Mouse (Mus musculus): ENCODE data around the gene Zkscan8. TPM values are rescaled to one million over a fixed set of nuclear protein-coding genes. Genes with fewer than 3 reads are reported as not detected.
"Not testable (repeated sequence)": the region's sequence is repeated elsewhere in the genome, so short reads cannot be mapped to it uniquely, and the experiment has no call there.

Gene Zkscan8
- 7.0 and 9.1 TPM in 2 replicates for polyA plus RNA-seq (2016; fragmentation: Nextera tagmentation; extraction: Ambion mirVana)

DNA sequence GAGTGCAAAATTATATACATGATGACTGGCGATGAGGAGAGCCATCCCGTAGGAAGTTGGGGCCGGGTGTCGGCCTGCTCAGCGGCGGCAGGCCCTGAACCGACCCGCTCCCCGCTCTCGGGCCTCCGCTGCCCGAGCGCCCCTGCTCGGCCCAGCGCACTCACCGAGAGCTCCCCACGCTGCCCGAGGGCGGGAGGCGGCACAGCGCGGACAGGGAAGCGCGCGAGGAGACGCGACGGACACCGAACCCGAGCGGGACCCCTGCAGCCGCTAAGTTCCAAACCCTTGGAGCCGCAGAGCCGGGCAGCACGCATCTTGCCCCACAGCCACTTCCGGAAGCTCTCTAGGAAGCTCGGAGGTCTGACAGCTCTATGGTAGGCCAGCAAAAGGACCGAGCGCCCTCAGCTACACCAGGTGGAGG, at the start of gene Zkscan8:
Zkscan8 (minus strand) TSS at position 340 of the 421 bp plus-strand sequence.
- Histone ChIP-seq H3K4me3 (peak within 1 kb of the TSS; percentile 92), H3K9me3 (no peaks in the 10 kb centered on the region), H3K27me3 (ENCODE audit: poor library complexity, severe bottlenecking) (no peaks in the 10 kb centered on the region), H3K4me1 (peaks cover 13% of the 10 kb centered on the region), H3K36me3 (replicated peaks) (peaks cover 13% of the 10 kb centered on the region), H3K27ac (peak within 1 kb of the TSS; percentile 99)
- peak; percentile 91 for DNase-seq (ENCODE audit: extremely low spot score, low spot score)
- WGBS: under 1% methylated on average over 39 of the region's 39 CpGs

- no peak for DNase-seq (ENCODE audit: extremely low spot score, low spot score)
- Histone ChIP-seq H3K9me3 (no peaks in the 10 kb centered on the region), H3K27ac (no peak within 1 kb of the TSS), H3K27me3 (ENCODE audit: poor library complexity, severe bottlenecking) (no peaks in the 10 kb centered on the region), H3K4me3 (no peak within 1 kb of the TSS), H3K4me1 (no peaks in the 10 kb centered on the region), H3K36me3 (replicated peaks) (no peaks in the 10 kb centered on the region)
- WGBS: 70% methylated on average over 1 of the region's 1 CpGs
These were observed 28.9 kb upstream of the Zkscan8 start, which contains the start of gene Olfr1535 for GRCm38 (mm10) chr13:21559793-21560192. Gene Olfr1535, minus strand, starts transcription at chr13:21559893.

GRCm38 (mm10) chr13:21550416-21551110, 19.6 kb upstream of the Zkscan8 start:
- 71% methylated on average over 3 of the region's 3 CpGs for WGBS
- Histone ChIP-seq H3K9me3 (no peaks in the 10 kb centered on the region), H3K36me3 (replicated peaks) (no peaks in the 10 kb centered on the region)

GRCm38 (mm10) chr13:21549487-21549886, 18.6 kb upstream of the Zkscan8 start:
- DNase-seq (ENCODE audit: extremely low spot score, low spot score): no peak
- H3K27me3 ChIP-seq (ENCODE audit: poor library complexity, severe bottlenecking): no peaks in the 10 kb centered on the region
- H3K4me1 ChIP-seq: no peaks in the 10 kb centered on the region
- H3K36me3 ChIP-seq (replicated peaks): no peaks in the 10 kb centered on the region
- no peak overlapping the region for H3K27ac ChIP-seq
- 88% methylated on average over 3 of the region's 3 CpGs for WGBS
- no peak overlapping the region for H3K4me3 ChIP-seq
- H3K9me3 ChIP-seq: no peaks in the 10 kb centered on the region

More at GRCm38 (mm10) chr13:21550416-21551110, 19.6 kb upstream of the Zkscan8 start:
- DNase-seq (ENCODE audit: extremely low spot score, low spot score): no peak
- H3K4me1 ChIP-seq: no peaks in the 10 kb centered on the region
- H3K27me3 ChIP-seq (ENCODE audit: poor library complexity, severe bottlenecking): no peaks in the 10 kb centered on the region
- H3K27ac ChIP-seq: no peak overlapping the region
- H3K4me3 ChIP-seq: no peak overlapping the region

DNA sequence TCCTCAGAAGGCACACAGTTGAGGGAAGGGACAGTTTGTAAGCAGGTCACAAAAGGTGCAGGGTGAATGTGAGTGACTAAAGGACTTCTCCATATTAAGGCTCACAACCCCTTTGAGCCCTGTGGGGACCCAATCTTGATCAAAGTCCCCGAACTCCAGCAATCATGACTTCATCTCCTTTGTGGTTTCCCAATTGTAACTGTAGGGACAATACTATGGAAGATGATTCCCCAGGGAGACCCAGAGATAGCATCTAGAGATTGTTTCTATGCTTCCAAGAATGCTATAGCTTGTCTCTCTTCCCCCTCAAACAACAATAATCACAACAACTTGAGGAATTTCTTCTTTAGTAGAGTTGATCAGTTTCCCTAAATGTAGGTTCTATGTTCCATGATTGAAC, 11.8 kb upstream of the Zkscan8 start, which contains the start of gene Olfr1366:
Olfr1366 (minus strand) TSS at position 101 of the 400 bp plus-strand sequence.
- H3K27me3 ChIP-seq (ENCODE audit: poor library complexity, severe bottlenecking): no peaks in the 10 kb centered on the region
- 67% methylated on average over 1 of the region's 1 CpGs for WGBS
- H3K9me3 ChIP-seq: no peaks in the 10 kb centered on the region
- H3K4me3 ChIP-seq: no peak within 1 kb of the TSS
- H3K36me3 ChIP-seq (replicated peaks): no peaks in the 10 kb centered on the region
- H3K4me1 ChIP-seq: no peaks in the 10 kb centered on the region
- DNase-seq (ENCODE audit: extremely low spot score, low spot score): no peak
- H3K27ac ChIP-seq: no peak within 1 kb of the TSS

DNA sequence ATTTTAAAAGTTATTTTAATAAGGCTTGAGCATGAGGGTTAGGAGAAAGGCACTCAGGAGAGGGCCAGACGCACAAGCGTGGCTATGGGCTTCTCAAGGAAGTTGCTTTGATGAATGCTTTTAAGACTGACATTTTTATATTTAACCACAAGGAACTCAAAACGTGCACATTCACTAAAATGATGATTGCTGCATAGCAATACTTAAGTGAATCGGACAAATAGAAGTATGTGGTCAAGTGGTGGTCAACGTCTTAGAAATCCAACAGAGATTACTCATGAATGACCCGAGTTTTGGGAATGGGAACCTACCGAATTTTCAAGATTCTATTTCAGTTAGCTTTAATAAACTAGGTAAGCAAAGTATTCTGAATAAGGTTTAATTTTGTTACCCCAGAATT, 784 bp downstream of the Zkscan8 start:
- 57% methylated on average over 7 of the region's 7 CpGs for WGBS
- Histone ChIP-seq H3K9me3 (no peaks in the 10 kb centered on the region), H3K27me3 (ENCODE audit: poor library complexity, severe bottlenecking) (no peaks in the 10 kb centered on the region), H3K4me1 (peaks cover 13% of the 10 kb centered on the region), H3K36me3 (replicated peaks) (peaks cover 19% of the 10 kb centered on the region), H3K27ac (peak overlapping the region; percentile 99), H3K4me3 (peak overlapping the region; percentile 92)
- no peak for DNase-seq (ENCODE audit: extremely low spot score, low spot score)

GRCm38 (mm10) chr13:21506221-21506649, 24.7 kb downstream of the Zkscan8 start:
- H3K9me3 ChIP-seq: no peaks in the 10 kb centered on the region
- WGBS: under 1% methylated on average over 21 of the region's 21 CpGs

DNA sequence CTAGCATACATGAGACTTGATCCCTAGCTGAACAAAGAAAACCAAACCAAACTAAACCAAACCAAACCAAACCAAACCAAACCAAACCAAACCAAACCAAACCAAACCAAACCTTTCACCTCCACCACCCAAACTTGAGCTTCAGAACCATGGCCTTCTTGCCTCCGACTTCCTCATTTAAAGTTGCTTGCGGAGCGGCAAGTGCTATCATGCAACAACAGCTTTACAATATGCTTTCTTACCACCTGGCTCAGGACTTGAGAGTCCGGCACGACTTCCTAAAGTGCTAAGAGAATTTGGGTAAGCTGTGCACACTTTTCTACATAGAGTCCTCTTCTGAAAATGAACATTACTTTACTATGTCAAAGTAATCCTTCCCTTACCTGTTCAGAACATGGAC, 28.6 kb downstream of the Zkscan8 start:
- peaks cover 9% of the 10 kb centered on the region for H3K4me1 ChIP-seq
- no peaks in the 10 kb centered on the region for H3K9me3 ChIP-seq
- no peak overlapping the region for H3K4me3 ChIP-seq
- H3K27ac ChIP-seq: no peak overlapping the region
- WGBS: 94% methylated on average over 5 of the region's 5 CpGs
- no peak for DNase-seq (ENCODE audit: extremely low spot score, low spot score)
- H3K27me3 ChIP-seq (ENCODE audit: poor library complexity, severe bottlenecking): no peaks in the 10 kb centered on the region
- no peaks in the 10 kb centered on the region for H3K36me3 ChIP-seq (replicated peaks)

More at GRCm38 (mm10) chr13:21506221-21506649, 24.7 kb downstream of the Zkscan8 start:
- Histone ChIP-seq H3K4me3 (peak overlapping the region; percentile 61), H3K36me3 (replicated peaks) (no peaks in the 10 kb centered on the region), H3K4me1 (peaks cover 9% of the 10 kb centered on the region), H3K27ac (peak overlapping the region; percentile 89), H3K27me3 (ENCODE audit: poor library complexity, severe bottlenecking) (no peaks in the 10 kb centered on the region)
- peak; percentile 83 for DNase-seq (ENCODE audit: extremely low spot score, low spot score)

GRCm38 (mm10) chr13:21501182-21501581, 29.7 kb downstream of the Zkscan8 start, which contains the start of gene Gm11273:
Gene Gm11273, minus strand, starts transcription at chr13:21501418.
- H3K36me3 ChIP-seq (replicated peaks); H3K4me3 ChIP-seq; DNase-seq (ENCODE audit: extremely low spot score, low spot score); H3K27me3 ChIP-seq (ENCODE audit: poor library complexity, severe bottlenecking); H3K27ac ChIP-seq; H3K9me3 ChIP-seq; H3K4me1 ChIP-seq: not testable (repeated sequence)
- 93% methylated on average over 17 of the region's 17 CpGs for WGBS

DNA sequence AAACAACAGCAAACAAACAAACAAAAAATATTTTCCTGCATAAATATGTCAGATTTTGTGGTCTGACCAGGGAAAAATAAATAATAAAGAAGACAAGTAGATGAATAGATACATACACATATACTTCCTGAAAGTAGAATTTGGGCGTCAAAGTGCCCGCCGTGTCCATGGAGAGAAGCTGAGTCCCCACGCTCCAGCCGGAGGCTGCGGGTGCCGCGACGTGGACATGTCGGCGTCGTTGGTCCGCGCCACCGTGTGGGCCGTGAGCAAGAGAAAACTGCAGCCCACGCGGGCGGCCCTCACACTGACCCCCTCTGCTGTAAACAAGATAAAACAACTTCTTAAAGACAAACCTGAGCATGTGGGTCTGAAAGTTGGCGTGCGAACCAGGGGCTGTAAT, 35.8 kb downstream of the Zkscan8 start, which contains the start of gene AK157302:
AK157302 (plus strand) TSS at position 144 of the 400 bp plus-strand sequence.
- H3K4me3 ChIP-seq: no peak within 1 kb of the TSS
- H3K36me3 ChIP-seq (replicated peaks): no peaks in the 10 kb centered on the region
- no peaks in the 10 kb centered on the region for H3K9me3 ChIP-seq
- 93% methylated on average over 21 of the region's 21 CpGs for WGBS
- H3K4me1 ChIP-seq: no peaks in the 10 kb centered on the region
- no peak within 1 kb of the TSS for H3K27ac ChIP-seq
- no peaks in the 10 kb centered on the region for H3K27me3 ChIP-seq (ENCODE audit: poor library complexity, severe bottlenecking)
- no peak for DNase-seq (ENCODE audit: extremely low spot score, low spot score)

- 93% methylated on average over 5 of the region's 5 CpGs for WGBS
- no peaks in the 10 kb centered on the region for H3K4me1 ChIP-seq
- no peak overlapping the region for H3K4me3 ChIP-seq
- H3K36me3 ChIP-seq (replicated peaks): no peaks in the 10 kb centered on the region
- no peak overlapping the region for H3K27ac ChIP-seq
- no peaks in the 10 kb centered on the region for H3K9me3 ChIP-seq
- no peaks in the 10 kb centered on the region for H3K27me3 ChIP-seq (ENCODE audit: poor library complexity, severe bottlenecking)
- DNase-seq (ENCODE audit: extremely low spot score, low spot score): no peak
These were observed 38.1 kb downstream of the Zkscan8 start for GRCm38 (mm10) chr13:21492847-21493246.

- no peaks in the 10 kb centered on the region for H3K4me1 ChIP-seq
- no peak overlapping the region for H3K4me3 ChIP-seq
- no peak overlapping the region for H3K27ac ChIP-seq
- H3K27me3 ChIP-seq (ENCODE audit: poor library complexity, severe bottlenecking): no peaks in the 10 kb centered on the region
- H3K36me3 ChIP-seq (replicated peaks): peaks cover 18% of the 10 kb centered on the region
- peaks cover 5% of the 10 kb centered on the region; the same call in 1 of the 2 replicates for H3K9me3 ChIP-seq
- WGBS: 95% methylated on average over 1 of the region's 1 CpGs
- no peak for DNase-seq (ENCODE audit: extremely low spot score, low spot score)
These were observed 44.0 kb downstream of the Zkscan8 start for GRCm38 (mm10) chr13:21486881-21487280.

Data from forebrain, embryonic 10.5 days (tissue).